Mouse (Mus musculus) brain, embryonic 14.5 days (tissue): ENCODE measurements around the gene Socs4.

Experiments used
- CTCF ChIP-seq: fragments of 200-500 bp; IDR thresholded peaks from 2 replicates; pipeline ENCODE4 v1.5.1; 2012; ENCODE audit warnings: inconsistent platforms, mild to moderate bottlenecking, moderate library complexity, borderline replicate concordance; ENCODE audit not compliant: insufficient read depth, insufficient read length; ENCODE audit errors: extremely low read depth
- POLR2A ChIP-seq: fragments of 200-500 bp; IDR thresholded peaks from 2 replicates; pipeline ENCODE4 v1.6.1; 2012; ENCODE audit warnings: mild to moderate bottlenecking, inconsistent platforms, borderline replicate concordance; ENCODE audit not compliant: poor library complexity, insufficient read depth, insufficient read length, severe bottlenecking; ENCODE audit errors: extremely low read depth

DNA sequence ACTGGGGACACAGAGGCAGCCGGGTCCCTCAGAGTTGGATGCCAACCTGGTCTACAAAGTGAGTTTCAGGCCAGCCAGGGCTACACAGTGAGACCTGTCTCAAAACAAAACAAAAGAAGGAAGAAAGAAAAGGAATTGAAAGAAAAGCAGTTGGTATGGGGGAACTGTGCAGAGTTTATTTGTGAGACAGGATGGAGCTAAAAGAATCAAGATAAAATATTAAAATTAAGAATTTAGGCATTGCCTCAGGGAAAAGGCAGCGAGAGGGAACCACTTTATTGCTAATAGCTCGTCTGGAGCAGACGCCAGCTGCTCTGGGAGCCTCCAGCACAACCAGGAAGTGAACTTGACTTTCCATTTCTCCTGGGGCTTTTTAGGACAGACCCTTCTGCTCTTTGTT lies 17.4 kb downstream of the Socs4 start:
- no peak for TF ChIP-seq CTCF
- no peak for TF ChIP-seq POLR2A
